Mouse (Mus musculus) embryonic fibroblast, embryonic 13.5 days (primary cell): ENCODE results near the gene Myl4.

Experiments used
- CTCF ChIP-seq: IDR thresholded peaks from 2 replicates; pipeline ENCODE4 v1.5.1; 2011; ENCODE audit warnings: mild to moderate bottlenecking, control low read depth, low read length, moderate library complexity, borderline replicate concordance; ENCODE audit not compliant: insufficient read depth
- POLR2A ChIP-seq: IDR thresholded peaks from 2 replicates; pipeline ENCODE4 v1.6.1; 2011; ENCODE audit warnings: low read depth, mild to moderate bottlenecking, control low read depth, low read length, moderate library complexity

GRCm38 (mm10) chr11:104599265-104599945 is 48.9 kb downstream of the Myl4 start:
- TF ChIP-seq POLR2A, result no peak
- TF ChIP-seq CTCF, result no peak
